In the genomic region with DNA sequence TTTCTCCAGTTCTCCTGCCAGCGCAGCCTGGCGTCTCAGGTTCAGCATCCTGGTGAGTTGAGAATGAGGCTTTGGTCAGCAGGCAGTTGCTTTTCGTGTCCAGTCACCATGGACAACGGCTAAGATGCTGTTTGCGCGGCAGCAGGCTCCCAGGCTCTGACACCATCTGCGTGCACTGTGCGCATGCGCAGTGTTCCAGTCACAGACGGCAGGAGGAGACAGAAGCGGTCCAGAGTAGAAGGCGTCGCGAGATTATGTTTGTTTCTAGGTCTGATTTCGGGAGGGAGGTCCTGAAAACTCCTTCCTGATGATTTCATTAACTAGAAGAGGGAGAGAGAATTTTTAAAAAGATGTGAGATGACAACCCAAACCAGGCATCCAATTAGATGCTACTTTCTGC, we compare ENCODE assay signal across 10 mouse cellular contexts.
A peak's percentile ranks its signal among the peaks of the same experiment; 100 is the strongest.
DNase-seq lines count a peak whose midpoint lies in the region; ATAC-seq and TF ChIP-seq lines count a peak whose summit lies in the region.
"Had no signal": no experiment of that assay in that cellular context is flagged by ENCODE, and none has a peak within 500 bp of the region (broad histone marks: within the 10 kb centered on the region; RNA-seq: fewer than 3 reads in every experiment).

No protein-coding gene starts in this region.

- peak; percentile 41 for DNase-seq in hindbrain, embryonic 14.5 days (ENCODE audit: low spot score)
- DNase-seq in cerebellum, adult 2 months, result peak; percentile 84 to 87
- peak; percentile 85 to 90 for DNase-seq in layer of hippocampus, adult 18-20 months (ENCODE audit: low spot score in 2 of 2)
- DNase-seq in right cerebral cortex, adult 2 months (ENCODE audit: low spot score in 2 of 2), result peak; percentile 72 to 84
- no peak for DNase-seq in thymus, postnatal 25 days
- DNase-seq in embryo, embryonic 10 days (ENCODE audit: low spot score), result no peak
- no peak for DNase-seq in heart, postnatal 4 days

- H3K4me3 ChIP-seq in hindbrain, embryonic 14.5 days (replicated peaks; ENCODE audit: low read length), result no peak overlapping the region
- no peak overlapping the region for H3K4me3 ChIP-seq in hindbrain, embryonic 13.5 days
- peak overlapping the region; percentile 31 for H3K4me3 ChIP-seq in cerebellum, adult 2 months (replicated peaks; ENCODE audit: insufficient read depth, low read depth, low read length)
- H3K4me3 ChIP-seq: limb, embryonic 15.5 days had no signal

- peak; percentile 71 for TF ChIP-seq POLR2A in cerebellum, adult 2 months (IDR thresholded peaks at IDR 0.05; ENCODE audit: borderline replicate concordance, insufficient read depth, low read length)

- H3K27me3 ChIP-seq in hindbrain, embryonic 14.5 days (ENCODE audit: control insufficient read depth, insufficient read depth, low read length), result no peaks in the 10 kb centered on the region
- peaks cover 24% of the 10 kb centered on the region for H3K27me3 ChIP-seq in hindbrain, embryonic 13.5 days
- no peaks in the 10 kb centered on the region for H3K27me3 ChIP-seq in cerebellum, adult 2 months (ENCODE audit: control insufficient read depth, insufficient read depth, low read length)

- H3K27ac ChIP-seq in hindbrain, embryonic 14.5 days, result no peak overlapping the region
- H3K27ac ChIP-seq in hindbrain, embryonic 13.5 days, result no peak overlapping the region
- no peak overlapping the region for H3K27ac ChIP-seq in cerebellum, adult 2 months (ENCODE audit: insufficient read depth, low read length)
- H3K27ac ChIP-seq: limb, embryonic 15.5 days had no signal

- no peak overlapping the region for H3K4me2 ChIP-seq in hindbrain, embryonic 14.5 days (replicated peaks)
- no peak overlapping the region for H3K4me2 ChIP-seq in hindbrain, embryonic 13.5 days
- H3K4me2 ChIP-seq: limb, embryonic 15.5 days had no signal

- no peaks in the 10 kb centered on the region for H3K9me3 ChIP-seq in hindbrain, embryonic 14.5 days (ENCODE audit: control insufficient read depth, low read length)
- H3K9me3 ChIP-seq in hindbrain, embryonic 13.5 days, result no peaks in the 10 kb centered on the region
- H3K9me3 ChIP-seq: limb, embryonic 15.5 days had no signal

- WGBS in hindbrain, embryonic 14.5 days, result 79% methylated on average over 15 of the region's 15 CpGs
- WGBS in hindbrain, embryonic 13.5 days, result 83% methylated on average over 15 of the region's 15 CpGs
- 16% methylated on average over 15 of the region's 15 CpGs for WGBS in cerebellum, adult 2 months

- H3K4me1 ChIP-seq in hindbrain, embryonic 14.5 days (replicated peaks; ENCODE audit: control insufficient read depth, insufficient read depth, low read length), result no peaks in the 10 kb centered on the region
- H3K4me1 ChIP-seq in hindbrain, embryonic 13.5 days (replicated peaks), result peaks cover 13% of the 10 kb centered on the region; the same call in 1 of the 2 replicates
- peaks cover 6% of the 10 kb centered on the region for H3K4me1 ChIP-seq in cerebellum, adult 2 months (ENCODE audit: control insufficient read depth, insufficient read depth, low read length)

- no peak for TF ChIP-seq CTCF in cerebellum, adult 2 months (IDR thresholded peaks at IDR 0.05; ENCODE audit: borderline replicate concordance, insufficient read depth, low read depth, low read length)

- H3K9ac ChIP-seq in hindbrain, embryonic 14.5 days, result no peak overlapping the region
- H3K9ac ChIP-seq in hindbrain, embryonic 13.5 days, result no peak overlapping the region
- H3K9ac ChIP-seq: limb, embryonic 15.5 days had no signal

- no peak for ATAC-seq in hindbrain, embryonic 14.5 days (ENCODE audit: low FRiP score)
- ATAC-seq in hindbrain, embryonic 13.5 days (ENCODE audit: low FRiP score), result no peak
- ATAC-seq: midbrain, embryonic 16.5 days had no signal

- H3K36me3 ChIP-seq in hindbrain, embryonic 14.5 days (replicated peaks; ENCODE audit: control insufficient read depth, insufficient read depth), result no peaks in the 10 kb centered on the region
- H3K36me3 ChIP-seq in hindbrain, embryonic 13.5 days, result no peaks in the 10 kb centered on the region
- H3K36me3 ChIP-seq: limb, embryonic 15.5 days had no signal

Comparison
In these comparisons a context has a peak if more than half of its experiments do, and no peak if none do; other contexts are left out.
1. DNase-seq: peak in hindbrain, embryonic 14.5 days (single experiment), cerebellum, adult 2 months (2 of 2), layer of hippocampus, adult 18-20 months (2 of 2) and right cerebral cortex, adult 2 months (2 of 2); none in thymus, postnatal 25 days (single experiment), embryo, embryonic 10 days (single experiment) and heart, postnatal 4 days (single experiment).